Mouse (Mus musculus): ENCODE results near the gene D11Wsu47e.

DNA sequence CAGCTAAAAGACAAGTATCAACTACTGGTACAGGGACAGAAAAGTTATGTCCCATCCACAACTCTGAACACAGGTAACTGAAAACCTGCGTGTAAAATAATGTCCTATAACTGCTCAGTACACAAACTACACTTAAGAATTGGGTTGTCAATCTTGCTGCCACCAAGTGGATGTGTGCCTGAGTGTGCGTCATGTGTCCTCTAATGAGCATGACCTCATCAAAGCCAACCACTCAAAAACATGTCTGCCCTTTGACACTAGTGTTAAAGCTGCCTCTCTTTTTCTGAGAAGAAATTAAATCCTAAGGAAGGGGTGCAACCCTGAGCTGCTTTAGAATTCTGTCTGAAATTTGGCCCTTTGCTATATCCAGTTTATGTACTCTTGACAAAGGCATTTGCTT lies 19.9 kb upstream of the D11Wsu47e start:
- no peak for TF ChIP-seq TAL1 (conservative IDR thresholded peaks at IDR 0.05; ENCODE audit: low read depth, low read length)
- no peak for TF ChIP-seq CTCF (IDR thresholded peaks at IDR 0.05; ENCODE audit: low read depth, low read length)
- no peak for TF ChIP-seq GATA1 (IDR thresholded peaks at IDR 0.05; ENCODE audit: borderline replicate concordance, low read length)
- TF ChIP-seq POLR2AphosphoS5 (IDR thresholded peaks at IDR 0.05; ENCODE audit: insufficient replicate concordance, low read depth, low read length): no peak
